Mouse (Mus musculus) limb, embryonic 15.5 days (tissue): ENCODE measurements around the gene Top3a. TPM values are rescaled to one million over a fixed set of nuclear protein-coding genes. Genes with fewer than 3 reads are reported as not detected.

Experiments used
- ATAC-seq: fragments of 200-750 bp; cut with Nextera tagmentation; 2 replicates; pipeline ENCODE4 v1.8.0; 2017; ENCODE audit warnings: low read depth, moderate TSS enrichment; ENCODE audit not compliant: insufficient number of reproducible peaks, low FRiP score, low TSS enrichment
- H3K27ac ChIP-seq: fragments of 300-500 bp; sonication (generic); 2 replicates; pipeline ENCODE4 v1.5.1; 2015; ENCODE audit warnings: moderate library complexity, mild to moderate bottlenecking, inconsistent platforms
- H3K27me3 ChIP-seq: fragments of 300-500 bp; sonication (generic); 2 replicates; pipeline ENCODE4 v1.6.1; 2015; ENCODE audit warnings: inconsistent platforms
- H3K36me3 ChIP-seq: fragments of 300-500 bp; sonication (generic); 2 replicates; pipeline ENCODE4 v1.6.1; 2015; ENCODE audit warnings: inconsistent platforms
- H3K4me1 ChIP-seq: fragments of 300-500 bp; sonication (generic); 2 replicates; pipeline ENCODE4 v1.6.1; 2015; ENCODE audit warnings: inconsistent platforms
- H3K4me2 ChIP-seq: fragments of 300-500 bp; sonication (generic); 2 replicates; pipeline ENCODE4 v1.6.1; 2015; ENCODE audit warnings: mild to moderate bottlenecking, inconsistent platforms
- H3K4me3 ChIP-seq: fragments of 300-500 bp; sonication (generic); 2 replicates; pipeline ENCODE4 v1.5.1; 2015; ENCODE audit warnings: mild to moderate bottlenecking, inconsistent platforms
- H3K9ac ChIP-seq: fragments of 300-500 bp; sonication (generic); 2 replicates; pipeline ENCODE4 v1.6.1; 2015; ENCODE audit warnings: inconsistent platforms
- H3K9me3 ChIP-seq: fragments of 300-500 bp; sonication (generic); 2 replicates; pipeline ENCODE4 v1.6.1; 2016; ENCODE audit warnings: inconsistent platforms
- WGBS: fragments of 180-500 bp; shearing (Covaris S2); methylation state at CpG from one replicate; pipeline ENCODE4 v1.1.7; 2015; 5-methylcytosine and 5-hydroxymethylcytosine counted together
- microRNA-seq: library from miRNA; unstranded; fragments of <30 nt; microRNA quantifications from one replicate; pipeline ENCODE4, GENCODE M21; 2016
- polyA plus RNA-seq: library from polyadenylated mRNA; unstranded; fragments of >200 nt; fragmentation: Nextera tagmentation; extraction: Ambion mirVana; gene quantifications from 2 replicates; pipeline ENCODE4 v1.2.1, GENCODE M21; 2015

Gene Top3a
- polyA plus RNA-seq, 1 experiment from 2014 or later = 16.0 TPM

- 77% methylated on average over 2 of the region's 2 CpGs for WGBS
- no peak overlapping the region for H3K9ac ChIP-seq
- no peak for ATAC-seq
- H3K4me3 ChIP-seq = no peak overlapping the region
- H3K9me3 ChIP-seq = no peaks in the 10 kb centered on the region
- no peaks in the 10 kb centered on the region for H3K27me3 ChIP-seq
- peaks cover 30% of the 10 kb centered on the region for H3K4me1 ChIP-seq
- no peak overlapping the region for H3K27ac ChIP-seq
- no peak overlapping the region for H3K4me2 ChIP-seq
- peaks cover 2% of the 10 kb centered on the region; the same call in 1 of the 2 replicates for H3K36me3 ChIP-seq
Observed at GRCm38 (mm10) chr11:60697561-60697960, 79.6 kb downstream of the Top3a start.

- H3K9me3 ChIP-seq = no peaks in the 10 kb centered on the region
- no peaks in the 10 kb centered on the region for H3K27me3 ChIP-seq
- H3K4me2 ChIP-seq = no peak overlapping the region
- no peak for ATAC-seq
- H3K36me3 ChIP-seq = no peaks in the 10 kb centered on the region
- H3K4me1 ChIP-seq = peaks cover 18% of the 10 kb centered on the region
- H3K27ac ChIP-seq = no peak overlapping the region
- 65% methylated on average over 1 of the region's 1 CpGs for WGBS
- no peak overlapping the region for H3K4me3 ChIP-seq
- H3K9ac ChIP-seq = no peak overlapping the region
Observed at GRCm38 (mm10) chr11:60696165-60696564, 81.0 kb downstream of the Top3a start.

Small RNA genes within 50 kb of the gene (microRNA-seq; reads per million reads assigned to microRNA genes)
- 2.3 reads per million, percentile 4 among the genes with 10 or more reads in this experiment for gene Mir5100

Other genes starting within 250 kb of the Top3a start
- gene Alkbh5, start 241.0 kb downstream of the Top3a start, polyA plus RNA-seq = 33.1 and 37.7 TPM in 2 replicates
- gene Llgl1, start 77.6 kb downstream of the Top3a start, polyA plus RNA-seq = 50.1 and 56.9 TPM in 2 replicates
- 70.8 and 76.5 TPM in 2 replicates for gene Flii, start 50.1 kb downstream of the Top3a start, polyA plus RNA-seq
- gene Mief2, start 49.0 kb downstream of the Top3a start, polyA plus RNA-seq = 15.1 and 16.8 TPM in 2 replicates
- 5.4 and 5.6 TPM in 2 replicates for gene Smcr8, start 159 bp upstream of the Top3a start, polyA plus RNA-seq
- gene Shmt1, start 34.4 kb upstream of the Top3a start, polyA plus RNA-seq = 39.7 and 53.2 TPM in 2 replicates
- 34.9 and 37.8 TPM in 2 replicates for gene Dhrs7b, start 53.3 kb upstream of the Top3a start, polyA plus RNA-seq
- 61.5 and 70.9 TPM in 2 replicates for gene Tmem11, start 101.9 kb upstream of the Top3a start, polyA plus RNA-seq
- gene Natd1, start 137.4 kb upstream of the Top3a start, polyA plus RNA-seq = 18.2 and 18.7 TPM in 2 replicates
- gene Map2k3, start 154.7 kb upstream of the Top3a start, polyA plus RNA-seq = 102 and 114 TPM in 2 replicates
- gene Kcnj12, start 245.2 kb upstream of the Top3a start, polyA plus RNA-seq = 0.51 and 1.6 TPM in 2 replicates